Mouse (Mus musculus) olfactory bulb, adult 2 months (tissue): Measurements from ENCODE around the gene Ppp1r11.

Source experiments
- CTCF ChIP-seq: fragments of 200-500 bp; IDR thresholded peaks from 2 replicates; pipeline ENCODE4 v1.5.1; 2012; ENCODE audit warnings: low read depth, mild to moderate bottlenecking, low read length, moderate library complexity; ENCODE audit not compliant: insufficient read depth
- POLR2A ChIP-seq: fragments of 200-500 bp; IDR thresholded peaks from 2 replicates; pipeline ENCODE4 v1.6.1; 2012; ENCODE audit warnings: mild to moderate bottlenecking, low read depth, low read length, moderate library complexity; ENCODE audit not compliant: insufficient read depth

- no peak for TF ChIP-seq CTCF
- no peak for TF ChIP-seq POLR2A
Measured at GRCm38 (mm10) chr17:36953062-36953461, 1.5 kb upstream of the Ppp1r11 start.
